Mouse (Mus musculus): ENCODE results near the gene Amdhd2.
"Not testable (repeated sequence)": the region's sequence is repeated elsewhere in the genome, so short reads cannot be mapped to it uniquely, and the experiment has no call there.

Gene Amdhd2

DNA sequence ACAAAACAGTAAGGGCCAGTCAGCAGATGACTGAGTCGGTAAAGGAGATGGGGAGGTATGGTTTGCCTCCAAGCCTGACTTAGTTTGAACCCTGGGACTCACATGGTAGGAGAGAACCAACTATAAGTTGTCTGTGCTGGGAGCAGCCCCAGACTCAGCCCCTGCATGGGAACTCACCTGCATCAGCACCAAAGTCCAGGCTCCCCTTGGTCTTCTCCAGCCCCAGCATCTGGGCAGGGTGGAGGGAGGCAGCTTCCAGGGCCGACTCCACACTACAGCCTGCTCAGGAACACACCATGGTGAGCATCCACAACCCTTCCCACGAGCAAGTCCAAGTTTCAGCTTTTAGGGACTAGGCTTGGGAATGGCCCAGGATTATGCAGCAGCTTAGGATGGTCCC, 7.2 kb downstream of the Amdhd2 start:
- no peak for DNase-seq (ENCODE audit: low read depth, low spot score)

DNA sequence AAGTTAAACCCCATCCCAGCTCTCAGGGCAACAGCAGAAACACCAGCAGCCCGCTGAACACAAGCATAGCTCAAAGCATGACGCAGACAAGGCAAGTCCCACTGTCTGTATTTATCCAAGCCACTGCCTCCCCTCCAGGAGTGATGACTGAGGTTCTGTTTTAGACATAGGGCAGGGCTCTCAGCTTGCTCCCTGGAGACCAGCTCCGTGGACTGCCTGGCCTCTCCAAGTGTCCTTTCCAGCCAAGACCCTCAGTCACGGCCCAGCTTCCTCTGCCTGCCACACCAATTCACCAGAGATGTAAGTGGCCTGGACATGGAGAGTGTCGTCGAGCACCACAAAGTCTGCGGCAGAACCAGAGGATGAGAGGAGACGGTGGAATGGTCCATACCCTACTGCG, 7.8 kb downstream of the Amdhd2 start:
- DNase-seq (ENCODE audit: low read depth, low spot score), result no peak

DNA sequence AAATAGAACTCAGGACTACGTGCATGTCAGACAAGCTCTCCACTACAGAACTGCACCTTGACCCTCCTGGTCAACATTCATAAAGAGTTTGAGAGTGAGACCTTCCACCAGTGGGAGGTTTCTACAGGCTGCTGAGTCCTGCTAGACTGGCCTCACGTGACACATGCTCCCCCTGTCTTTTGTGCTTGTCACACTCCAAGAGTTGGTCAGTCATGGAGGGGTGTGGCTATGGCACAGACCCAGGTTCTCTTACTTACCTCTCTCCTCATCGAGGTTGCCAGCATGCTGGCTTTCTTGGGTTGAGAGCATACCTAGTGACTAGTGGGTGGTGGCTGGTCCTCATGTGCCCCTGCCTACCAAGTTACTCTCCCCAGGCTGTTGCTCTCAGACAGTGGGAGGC, 9.1 kb downstream of the Amdhd2 start:
- no peak for DNase-seq (ENCODE audit: low read depth, low spot score)

DNA sequence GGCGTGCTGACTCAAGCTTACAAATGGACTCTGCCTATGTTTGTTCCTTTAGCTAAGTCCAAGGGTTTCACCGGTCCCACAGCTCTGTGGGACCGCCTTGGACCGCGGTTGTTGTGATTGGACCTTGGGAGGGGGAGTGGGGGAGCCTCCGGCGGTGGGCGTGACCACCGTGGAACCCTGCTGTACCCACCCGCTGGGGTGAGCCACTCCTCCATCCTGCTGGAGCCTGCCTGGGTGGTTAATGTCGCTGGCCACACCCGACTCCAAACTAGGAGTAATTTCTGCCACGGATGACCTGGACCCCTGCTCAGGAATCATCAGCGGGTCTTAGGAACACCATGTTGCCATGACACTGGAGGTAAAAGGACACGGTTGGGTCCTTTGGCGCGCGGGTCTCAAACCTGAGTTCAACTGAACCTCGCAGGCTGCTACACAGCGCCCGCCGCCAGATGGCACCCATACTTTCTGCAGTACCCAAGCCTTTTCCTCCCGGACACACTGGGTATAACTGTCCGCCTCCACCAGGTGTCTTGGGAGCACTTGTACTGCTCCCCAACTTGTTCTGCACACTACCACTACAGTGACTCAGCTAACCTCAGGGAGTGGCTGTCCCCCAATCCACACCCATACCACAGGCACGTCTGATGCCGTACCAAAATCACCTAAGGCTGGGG, 11.5 kb downstream of the Amdhd2 start:
- peak; percentile 60 for DNase-seq (ENCODE audit: low read depth, low spot score)

DNA sequence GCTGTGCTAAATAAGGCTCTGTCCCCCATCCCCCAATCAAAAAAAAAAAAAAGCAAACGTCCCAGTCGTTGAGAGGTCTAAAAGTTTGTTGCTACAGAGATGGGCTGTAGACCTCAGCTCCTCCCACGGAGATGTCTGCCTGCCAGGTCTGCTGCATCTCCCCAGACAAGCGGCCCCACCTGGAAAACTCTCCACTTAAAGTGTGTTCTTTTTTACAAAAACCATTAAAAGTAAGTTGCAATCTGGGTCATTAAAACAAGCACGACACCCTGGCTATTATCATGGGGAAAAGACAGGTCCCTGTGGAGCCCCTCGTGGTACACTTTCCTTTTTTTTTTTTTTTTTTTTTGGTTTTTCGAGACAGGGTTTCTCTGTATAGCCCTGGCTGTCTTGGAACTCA, 12.2 kb downstream of the Amdhd2 start:
- DNase-seq (ENCODE audit: low read depth, low spot score), result no peak

DNA sequence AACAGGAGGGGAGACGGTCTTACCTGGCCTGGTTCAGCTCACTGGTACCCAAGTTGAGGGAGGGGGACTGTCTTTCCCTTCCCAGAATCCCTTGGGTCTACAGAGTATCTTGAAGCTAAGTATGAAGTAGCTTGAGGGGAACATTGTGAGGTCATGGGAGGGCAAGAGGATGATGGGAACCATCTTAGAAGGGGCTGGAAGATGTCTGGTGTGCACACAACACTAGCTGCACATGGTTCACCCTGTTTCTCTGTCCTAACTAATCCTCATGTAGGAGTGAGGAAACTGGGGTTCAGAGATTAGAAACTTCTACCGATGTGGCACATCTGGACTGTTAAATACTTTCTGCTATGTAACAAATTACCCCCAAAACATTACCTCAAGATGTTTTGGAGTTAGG, 12.7 kb downstream of the Amdhd2 start, which contains the start of gene Pdpk1:
Gene Pdpk1, minus strand, starts transcription at position 101 of the 400 bp plus-strand sequence.
- no peak for DNase-seq (ENCODE audit: low read depth, low spot score)

DNA sequence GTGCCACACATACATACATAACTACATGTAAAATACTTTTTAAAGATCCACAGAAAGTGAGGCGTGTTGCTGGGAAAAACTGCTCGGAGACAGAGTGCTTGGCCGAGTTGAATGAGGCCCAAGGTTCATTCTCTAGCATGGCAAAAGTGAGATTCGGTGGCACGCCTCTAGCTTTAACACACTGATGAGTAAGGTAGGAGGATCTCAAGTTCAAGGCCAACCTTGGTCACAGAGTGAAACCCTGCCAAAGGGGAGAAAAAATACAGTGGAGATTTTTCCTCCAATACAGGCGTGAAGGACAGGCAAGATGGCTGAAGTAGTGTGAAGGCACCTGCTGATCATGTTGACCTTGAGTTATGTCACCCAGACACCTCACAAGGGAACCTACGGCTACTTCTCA, 14.1 kb downstream of the Amdhd2 start:
- DNase-seq (ENCODE audit: low read depth, low spot score), result no peak

DNA sequence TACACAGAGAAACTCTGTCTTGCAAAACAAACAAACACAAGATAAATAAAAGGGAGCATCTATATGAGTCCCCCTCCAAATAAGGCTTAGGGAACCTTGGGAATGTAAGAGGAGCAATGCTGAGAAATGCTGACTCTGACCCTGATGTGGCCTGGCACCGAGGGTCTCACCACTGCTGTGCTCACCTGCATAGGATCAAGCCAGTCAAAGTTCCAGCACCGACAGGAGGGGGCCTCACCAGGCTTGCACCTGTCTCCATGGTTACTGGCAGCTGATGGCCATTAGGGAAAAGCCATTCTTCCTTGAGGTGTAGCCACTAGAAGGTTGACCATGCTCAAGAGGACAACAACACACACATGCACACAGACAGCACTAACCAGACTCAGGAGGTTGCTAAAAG, 20.7 kb downstream of the Amdhd2 start:
- no peak for DNase-seq (ENCODE audit: low read depth, low spot score)

DNA sequence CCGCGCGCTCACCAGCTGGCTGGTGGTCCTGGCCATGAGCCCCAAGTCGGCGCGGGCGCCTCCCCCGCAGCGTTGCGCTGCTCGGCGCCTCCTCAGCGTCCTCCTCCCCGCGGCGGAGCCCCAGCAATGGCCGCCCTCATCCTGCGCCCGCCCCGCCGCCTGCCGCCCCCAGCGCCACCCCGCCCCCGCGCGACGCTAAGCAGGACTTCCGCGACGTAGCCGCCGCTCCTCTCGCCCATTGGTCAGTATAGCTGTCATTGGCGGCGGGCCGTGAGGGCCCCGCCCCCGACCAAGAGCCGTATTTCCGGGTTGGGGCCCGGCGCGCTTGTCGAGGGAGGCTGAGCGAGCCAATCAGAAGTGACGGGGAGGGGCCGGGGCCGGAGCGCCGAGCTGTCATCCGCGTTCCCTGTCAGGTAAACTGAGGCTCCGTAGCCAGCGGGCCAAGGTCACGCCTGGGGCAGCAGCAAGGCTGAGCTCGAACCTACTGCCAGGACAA, 22.1 kb downstream of the Amdhd2 start:
- peak; percentile 97 for DNase-seq (ENCODE audit: low read depth, low spot score)

DNA sequence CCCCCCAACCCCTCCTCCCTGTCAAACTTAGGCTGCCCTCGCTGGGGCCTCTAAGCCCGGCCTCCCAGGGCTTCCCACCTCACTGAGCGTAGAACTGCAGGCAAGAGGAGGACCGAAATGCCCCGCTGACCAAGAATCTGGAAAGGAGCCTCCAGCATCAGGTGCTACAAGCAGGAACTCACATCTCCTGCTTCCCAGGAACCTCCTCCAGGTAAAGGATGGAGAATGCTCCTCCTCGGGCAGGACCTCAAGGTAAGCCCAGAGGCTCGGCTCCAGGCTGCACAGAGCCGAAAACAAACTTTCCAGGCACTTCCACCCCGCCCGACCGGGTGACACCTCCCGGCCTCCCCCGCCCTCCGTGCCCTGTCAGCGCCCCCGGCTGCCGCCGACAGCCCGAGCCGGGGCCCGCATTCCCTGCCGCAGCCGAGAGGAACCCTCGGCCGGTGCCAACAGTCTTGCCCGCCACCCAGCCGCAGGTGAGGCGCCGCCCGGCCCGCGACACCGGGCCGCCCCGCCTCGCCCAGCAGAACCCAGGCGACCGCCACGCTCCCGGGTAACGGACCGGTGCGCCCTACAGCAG, 22.6 kb downstream of the Amdhd2 start:
- no peak for DNase-seq (ENCODE audit: low read depth, low spot score)

DNA sequence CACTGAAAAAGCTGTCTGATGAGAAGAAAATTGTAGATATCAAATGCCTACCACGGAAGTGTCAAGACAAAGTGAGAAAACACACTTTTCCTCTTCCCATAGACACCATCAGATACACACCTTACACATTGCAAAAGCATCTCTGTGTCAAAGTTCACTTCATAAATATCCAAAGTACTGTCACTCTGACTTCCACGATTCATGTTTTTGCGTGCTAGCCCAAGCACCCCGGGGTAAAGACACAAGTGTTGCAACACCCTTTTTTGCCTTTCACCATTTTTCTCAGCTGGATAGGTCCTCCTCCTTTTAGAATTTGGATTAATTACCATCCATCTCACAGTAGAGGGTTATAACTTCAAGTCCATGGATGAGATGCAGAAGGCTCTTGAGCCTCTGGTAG, 23.6 kb downstream of the Amdhd2 start:
- no peak for DNase-seq (ENCODE audit: low read depth, low spot score)

DNA sequence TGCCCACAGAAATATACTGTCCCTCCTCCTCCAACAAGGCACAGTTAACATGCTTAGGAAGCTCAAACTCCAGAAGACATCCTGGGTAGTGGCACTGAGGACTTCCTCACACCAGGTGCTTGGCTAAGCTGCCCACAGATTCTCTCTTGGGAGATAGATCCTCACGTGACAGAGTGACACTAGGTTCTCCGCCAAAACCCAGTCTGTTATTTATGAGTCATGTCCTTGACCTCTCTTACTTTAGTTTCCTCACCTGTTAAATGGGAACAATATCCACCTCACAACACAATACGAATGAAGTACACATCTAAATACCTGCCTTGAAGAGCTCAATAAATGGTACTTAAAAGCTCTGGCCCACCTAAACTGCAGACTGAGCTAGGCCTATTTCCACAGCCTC, 24.3 kb downstream of the Amdhd2 start:
- DNase-seq (ENCODE audit: low read depth, low spot score), result no peak

DNA sequence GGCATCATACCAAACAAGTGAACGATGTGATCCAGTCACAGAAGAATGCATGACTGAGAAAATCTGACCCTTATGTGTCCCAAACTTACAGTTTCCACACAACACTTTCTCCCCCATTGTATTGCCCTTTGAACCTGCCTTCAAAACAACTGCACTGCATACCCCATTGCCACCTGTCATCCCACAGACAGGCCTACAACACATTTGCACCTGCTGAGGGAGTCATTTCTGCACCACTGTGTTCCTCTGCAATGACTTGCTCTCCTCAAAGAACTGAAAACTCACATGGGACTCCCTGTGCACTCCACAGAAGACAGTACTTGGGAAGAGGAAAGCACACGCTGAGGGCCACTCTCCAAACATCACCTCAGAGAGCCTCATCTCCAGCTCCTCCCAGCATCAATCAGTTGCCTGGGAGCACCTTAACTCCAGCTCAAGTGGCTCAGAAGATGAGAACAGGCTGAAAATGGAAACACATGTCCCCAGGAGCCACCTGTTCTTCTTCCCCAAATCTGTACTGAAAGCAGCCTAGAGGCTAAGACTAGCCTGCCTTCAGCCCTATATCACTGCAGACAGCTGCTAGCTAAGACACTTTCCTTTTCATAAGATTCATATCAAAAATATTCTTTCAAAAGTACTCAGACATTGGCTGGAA, 26.2 kb downstream of the Amdhd2 start:
- no peak for DNase-seq (ENCODE audit: low read depth, low spot score)

DNA sequence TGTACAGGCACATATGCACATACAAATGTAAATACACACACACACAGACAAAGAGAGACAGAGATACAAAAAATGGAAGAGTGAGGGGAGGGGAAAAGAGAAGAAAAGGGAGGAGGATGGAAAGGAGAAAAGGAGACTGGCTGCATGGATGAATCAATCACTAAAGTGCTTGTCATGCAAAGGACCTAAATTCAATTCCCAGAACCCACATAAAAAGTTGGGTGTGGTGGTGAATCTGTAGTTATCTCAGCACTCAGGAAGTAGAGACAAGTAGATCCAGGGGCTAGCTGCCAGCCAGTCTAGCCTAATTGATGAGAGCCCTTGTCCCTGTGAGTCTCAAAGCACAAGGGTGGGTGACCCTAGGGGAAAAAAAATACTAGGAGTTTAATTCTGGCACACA, 29.5 kb downstream of the Amdhd2 start:
- DNase-seq (ENCODE audit: low read depth, low spot score), result no peak

DNA sequence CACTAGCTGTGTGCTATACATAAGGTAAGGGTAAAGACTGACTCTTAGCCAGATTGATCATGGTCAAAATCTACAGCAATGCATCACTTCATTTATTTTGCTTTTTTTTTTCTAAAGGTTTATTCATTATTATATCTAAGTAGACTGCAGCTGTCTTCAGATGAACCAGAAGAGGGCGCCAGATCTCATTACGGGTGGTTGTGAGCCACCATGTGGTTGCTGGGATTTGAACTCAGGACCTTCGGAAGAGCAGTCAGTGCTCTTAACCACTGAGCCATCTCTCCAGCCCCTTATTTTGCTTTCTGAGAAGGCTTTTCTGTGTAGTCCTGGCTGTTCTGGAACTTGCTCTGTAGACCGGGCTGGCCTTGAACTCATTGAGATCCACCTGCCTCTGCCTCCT, 30.6 kb downstream of the Amdhd2 start:
- not testable (repeated sequence) for DNase-seq (ENCODE audit: low read depth, low spot score)

DNA sequence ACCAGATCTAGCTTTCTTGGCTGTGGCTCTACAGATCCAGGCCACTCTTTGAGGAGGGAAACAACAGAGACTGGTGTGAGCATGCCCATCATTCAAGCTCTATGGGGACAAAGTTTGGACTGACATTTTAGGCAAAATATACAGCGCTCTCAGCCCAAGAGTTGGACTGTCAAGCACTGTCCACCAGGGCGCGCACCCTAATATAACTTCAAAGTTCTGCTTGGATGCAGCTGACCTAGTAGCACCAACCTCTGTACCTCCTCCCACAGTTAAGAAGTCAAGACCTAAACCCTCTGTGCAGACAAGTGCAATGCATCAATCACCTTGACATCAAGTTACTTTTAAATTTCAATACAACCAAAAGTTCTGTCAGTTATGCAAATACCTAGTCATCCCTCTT, 32.0 kb downstream of the Amdhd2 start:
- DNase-seq (ENCODE audit: low read depth, low spot score), result no peak

DNA sequence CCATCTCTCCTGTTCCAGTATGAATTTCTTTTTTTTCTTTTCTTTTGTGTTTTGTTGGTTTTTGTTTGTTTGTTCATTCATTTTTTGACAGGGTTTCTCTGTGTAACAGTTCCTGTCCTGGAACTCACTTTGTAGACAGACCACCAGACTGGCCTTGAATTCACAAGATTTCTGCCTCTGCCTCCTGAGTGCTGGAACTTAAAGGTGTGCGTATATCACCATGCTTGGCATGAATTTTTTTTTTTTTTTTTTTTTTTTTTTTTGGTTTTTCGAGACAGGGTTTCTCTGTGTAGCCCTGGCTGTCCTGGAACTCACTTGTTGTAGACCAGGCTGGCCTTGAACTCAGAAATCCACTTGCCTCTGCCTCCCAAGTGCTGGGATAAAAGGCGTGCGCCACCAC, 34.3 kb downstream of the Amdhd2 start:
- not testable (repeated sequence) for DNase-seq (ENCODE audit: low read depth, low spot score)

DNA sequence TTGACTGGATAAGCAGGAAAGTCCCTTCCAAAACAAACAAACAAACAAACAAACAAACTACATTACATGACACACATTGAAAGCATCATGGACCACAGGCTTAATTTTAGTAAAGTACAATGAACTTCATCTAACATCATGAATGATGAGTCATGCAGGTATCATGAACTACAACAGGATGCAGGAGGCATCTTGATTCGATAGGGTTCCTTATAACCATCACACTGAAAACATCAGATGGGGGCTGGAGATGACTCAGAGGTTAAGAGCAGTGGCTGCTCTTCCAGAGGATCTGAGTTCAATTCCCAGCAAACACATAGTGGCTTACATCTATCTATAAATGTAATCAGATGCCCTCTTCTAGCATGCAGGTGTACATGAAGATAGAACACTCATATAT, 36.0 kb downstream of the Amdhd2 start:
- DNase-seq (ENCODE audit: low read depth, low spot score), result no peak

DNA sequence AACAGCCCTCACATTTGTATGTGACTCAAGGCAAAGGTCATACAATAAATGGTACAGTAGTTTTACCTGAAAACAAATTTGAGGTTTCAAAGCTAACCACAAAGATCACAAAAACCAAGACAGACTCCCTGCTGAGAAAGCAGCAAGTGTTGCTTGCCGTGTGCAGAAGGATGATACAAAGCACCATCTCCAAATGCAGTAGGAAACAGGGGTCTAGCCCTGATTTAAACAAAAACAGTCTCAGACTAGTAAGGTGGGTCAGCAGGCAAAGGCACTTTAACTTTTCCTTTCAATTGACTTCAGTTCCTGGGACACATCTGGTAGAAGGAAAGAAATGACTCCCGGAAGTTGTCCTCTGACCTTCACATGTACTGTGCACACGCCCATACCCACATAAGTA, 36.8 kb downstream of the Amdhd2 start:
- DNase-seq (ENCODE audit: low read depth, low spot score), result no peak

DNA sequence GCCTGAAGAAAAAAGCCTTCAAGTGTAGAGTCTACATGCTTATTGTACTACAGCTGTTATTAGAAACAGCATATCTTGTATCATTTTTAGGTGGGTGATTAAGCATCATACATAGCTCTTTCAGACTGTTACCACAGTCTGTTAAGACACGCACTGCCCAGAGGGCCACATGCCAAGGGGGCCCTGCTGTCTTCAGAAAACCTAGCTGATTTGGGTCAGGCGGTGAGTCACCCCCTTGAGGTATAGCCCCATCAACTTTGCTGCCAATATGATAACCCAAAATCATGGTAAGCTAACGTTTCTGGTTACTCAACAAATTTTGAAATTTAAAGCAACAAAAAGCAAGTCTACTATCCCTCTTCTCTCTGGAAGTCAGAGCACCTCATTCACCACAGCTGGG, 44.1 kb downstream of the Amdhd2 start:
- DNase-seq (ENCODE audit: low read depth, low spot score), result no peak

DNA sequence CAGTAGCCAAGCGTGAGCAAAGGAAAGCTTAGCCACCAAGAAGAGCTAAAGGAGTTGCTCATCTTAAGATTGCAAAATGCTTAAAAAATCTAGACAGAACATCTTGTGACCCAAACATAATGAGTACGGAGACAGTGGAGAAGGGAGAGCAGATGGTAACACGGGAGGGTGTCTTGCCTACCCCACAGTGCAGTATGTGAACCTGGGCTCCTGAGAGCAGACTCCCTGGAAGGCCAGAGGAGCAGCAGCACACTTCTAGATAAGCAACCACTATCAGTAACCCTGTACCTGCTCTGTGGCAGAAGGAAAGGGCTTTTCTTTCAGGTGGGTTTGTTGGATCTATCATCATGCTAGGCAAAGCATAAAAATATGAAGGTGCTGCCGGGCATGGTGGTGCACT, 50.5 kb downstream of the Amdhd2 start:
- no peak for DNase-seq (ENCODE audit: low read depth, low spot score)

DNA sequence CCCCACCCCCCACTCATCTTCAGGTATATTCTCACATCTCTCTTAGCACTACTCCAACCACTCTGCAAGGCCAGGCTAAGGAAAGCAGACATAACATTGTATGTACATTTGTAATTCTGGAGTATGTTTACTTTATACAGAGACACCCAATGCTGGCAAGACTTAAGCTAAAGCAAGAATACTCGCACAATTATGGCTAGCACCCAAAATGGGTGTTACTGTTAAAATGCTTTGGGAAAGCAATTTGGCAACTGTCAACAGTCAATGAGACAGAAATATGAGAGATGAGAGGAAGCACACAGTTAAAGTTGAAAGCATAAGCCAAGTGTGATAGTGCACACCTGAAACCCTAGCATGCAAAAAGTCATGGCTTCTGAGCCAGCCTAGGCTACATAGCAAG, 52.3 kb downstream of the Amdhd2 start:
- no peak for DNase-seq (ENCODE audit: low read depth, low spot score)

DNA sequence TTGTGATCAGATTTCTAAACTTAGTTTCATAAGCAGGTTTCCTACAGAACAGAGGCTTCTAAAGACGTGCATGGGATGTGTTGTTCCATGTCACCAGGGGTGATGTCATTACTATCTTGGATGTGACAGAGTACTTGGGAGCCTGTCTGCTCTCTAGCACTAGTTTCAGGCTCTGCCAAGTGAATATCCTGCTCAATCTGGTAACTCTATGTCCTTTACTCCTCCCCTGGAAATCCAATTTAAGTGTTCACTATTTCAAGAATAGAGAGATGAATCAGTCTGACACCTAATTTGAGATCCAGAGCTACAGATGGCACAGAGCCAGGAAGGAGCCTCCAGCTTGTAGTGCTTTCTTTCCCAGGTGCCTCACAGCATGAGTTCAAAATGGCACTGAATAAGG, 54.7 kb downstream of the Amdhd2 start:
- DNase-seq (ENCODE audit: low read depth, low spot score), result peak; percentile 34

Data from skeletal muscle tissue, adult 2 months (tissue).